Mouse (Mus musculus): ENCODE measurements around the gene Rab31.

Gene Rab31

DNA sequence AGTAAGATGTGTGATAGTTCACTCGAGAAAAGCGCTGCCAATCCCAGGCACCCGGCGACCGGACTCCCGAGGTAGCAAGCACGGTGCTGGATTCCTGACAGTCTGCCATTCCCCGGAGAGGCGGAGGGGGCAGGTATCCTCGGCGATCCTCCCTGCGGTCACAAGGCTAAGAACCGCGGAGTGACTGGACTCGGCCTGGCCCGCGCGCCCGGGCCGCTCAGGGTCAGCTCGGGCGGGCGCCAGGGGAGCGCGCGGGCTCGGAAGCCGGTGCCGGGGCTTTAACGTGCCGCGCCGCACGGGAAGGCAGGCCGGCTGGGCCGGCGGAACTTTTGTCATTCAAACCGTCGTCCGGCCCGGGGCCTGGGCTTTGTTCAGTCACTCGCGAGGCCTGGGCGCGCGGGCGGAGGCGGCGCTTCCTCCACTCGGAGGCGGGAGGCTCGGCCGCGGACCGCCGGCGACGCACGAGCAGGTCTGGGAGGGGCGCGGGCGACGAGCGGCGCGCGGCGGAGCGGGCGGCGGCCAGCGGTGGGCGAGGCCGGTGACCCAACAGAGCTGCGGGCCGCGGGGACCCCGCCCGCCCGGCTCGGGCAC, 10.1 kb upstream of the Rab31 start, which contains the start of gene Ppp4r1:
Ppp4r1 (plus strand) TSS at position 23 of the 591 bp plus-strand sequence.
- peak; percentile 84 for DNase-seq

GRCm38 (mm10) chr17:65780970-65781369, 8.4 kb upstream of the Rab31 start:
- no peak for DNase-seq

GRCm38 (mm10) chr17:65777461-65777860, 4.9 kb upstream of the Rab31 start:
- DNase-seq = no peak

DNA sequence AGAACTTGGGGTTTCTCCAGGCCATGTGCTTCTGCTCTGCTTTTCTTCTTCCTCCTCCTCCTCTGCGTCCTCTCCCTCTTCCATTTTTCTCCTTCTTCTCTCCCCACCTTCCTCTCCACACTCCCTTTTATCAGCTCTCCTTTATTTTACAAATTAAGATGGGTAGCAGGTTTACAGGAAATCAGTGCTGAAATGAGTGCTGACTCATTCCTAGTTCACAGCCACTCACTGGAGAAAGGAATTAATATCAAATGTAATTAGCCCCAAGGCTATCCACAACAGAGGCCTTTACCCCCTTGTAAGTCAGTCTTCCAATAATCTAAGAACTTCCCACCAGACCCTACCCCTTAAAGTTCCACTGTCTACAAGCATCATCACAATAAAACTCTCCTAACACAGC, 3.7 kb upstream of the Rab31 start:
- DNase-seq = no peak

DNA sequence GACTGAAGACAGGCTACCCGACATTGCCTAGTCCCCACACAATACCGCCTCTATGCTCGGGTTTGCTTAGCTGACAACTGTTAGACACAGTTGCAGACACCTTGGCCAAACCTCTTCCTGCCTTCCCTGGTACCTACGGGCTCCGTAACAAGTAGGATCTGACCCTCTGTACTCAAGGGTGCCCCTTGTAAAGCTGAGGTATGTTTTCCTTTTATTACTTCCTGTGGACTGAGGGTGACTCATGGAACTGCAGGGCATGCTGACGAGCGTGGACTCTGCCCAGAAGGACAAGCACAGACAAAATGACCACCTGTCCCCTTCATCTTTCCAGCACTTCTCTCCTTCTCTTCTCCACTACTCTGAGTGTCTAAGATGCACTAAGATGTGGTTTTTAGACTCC, 1.9 kb upstream of the Rab31 start:
- DNase-seq = no peak

GRCm38 (mm10) chr17:65773617-65774016, 1.1 kb upstream of the Rab31 start:
- DNase-seq = no peak

- no peak for DNase-seq
Measured at GRCm38 (mm10) chr17:65770982-65771915, 1.3 kb downstream of the Rab31 start.

DNA sequence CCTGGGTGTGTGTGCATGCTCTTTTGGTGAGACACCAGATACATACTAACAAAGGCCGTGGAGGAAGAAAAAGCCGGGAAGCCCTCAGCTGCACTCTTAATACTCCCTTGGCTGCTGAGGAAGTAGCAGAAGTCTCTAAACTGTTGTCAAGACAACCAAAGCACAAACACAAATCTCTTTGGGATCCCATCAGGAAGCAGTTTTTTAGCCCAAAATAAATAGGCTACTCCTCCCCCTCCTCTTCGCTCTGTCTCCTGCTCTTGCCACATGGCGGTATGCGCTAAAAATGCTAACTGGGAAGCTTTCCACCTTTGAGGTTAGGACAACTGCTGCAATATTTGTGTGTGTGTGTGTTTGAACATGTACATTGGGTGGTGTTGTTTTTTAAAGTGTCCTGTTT, 4.1 kb downstream of the Rab31 start:
- peak; percentile 42 for DNase-seq

DNA sequence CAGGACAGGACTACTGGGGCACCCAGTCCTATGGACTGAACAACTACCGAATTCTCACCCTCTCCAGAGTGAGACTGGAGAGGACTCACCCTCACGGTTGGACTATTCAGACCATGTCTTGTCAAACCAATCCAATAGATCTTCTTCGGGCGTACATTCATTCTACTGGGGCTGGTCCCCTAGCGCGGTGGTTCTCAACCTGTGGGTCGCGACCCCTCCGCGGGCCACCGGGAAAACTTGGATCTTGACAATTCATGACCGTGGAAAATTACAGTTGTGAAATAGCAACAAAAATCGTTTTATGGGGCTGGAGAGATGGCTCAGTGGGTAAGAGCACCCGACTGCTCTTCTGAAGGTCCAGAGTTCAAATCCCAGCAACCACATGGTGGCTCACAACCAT, 9.3 kb downstream of the Rab31 start:
- DNase-seq = no peak

- no peak for DNase-seq
Measured at GRCm38 (mm10) chr17:65757150-65757549, 15.4 kb downstream of the Rab31 start.

DNA sequence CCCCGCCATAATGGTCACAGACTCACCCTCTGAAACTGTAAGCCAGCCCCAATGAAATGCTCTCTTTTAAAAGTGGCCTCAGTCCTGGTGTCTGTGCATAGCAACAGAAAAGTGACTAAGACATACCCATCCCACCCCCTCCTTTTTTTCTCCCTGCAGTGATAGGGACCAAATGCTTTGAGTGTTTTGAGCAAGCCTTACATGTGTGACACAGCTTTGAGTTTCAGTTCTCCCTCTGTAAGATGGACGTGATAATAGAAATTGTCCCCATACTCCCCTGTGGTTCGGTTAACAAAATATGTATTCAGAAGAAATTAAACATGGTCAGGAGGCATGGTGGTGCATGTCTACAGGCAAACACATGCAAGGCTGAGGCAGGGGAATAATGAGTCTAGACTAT, 16.7 kb downstream of the Rab31 start:
- DNase-seq = no peak

DNA sequence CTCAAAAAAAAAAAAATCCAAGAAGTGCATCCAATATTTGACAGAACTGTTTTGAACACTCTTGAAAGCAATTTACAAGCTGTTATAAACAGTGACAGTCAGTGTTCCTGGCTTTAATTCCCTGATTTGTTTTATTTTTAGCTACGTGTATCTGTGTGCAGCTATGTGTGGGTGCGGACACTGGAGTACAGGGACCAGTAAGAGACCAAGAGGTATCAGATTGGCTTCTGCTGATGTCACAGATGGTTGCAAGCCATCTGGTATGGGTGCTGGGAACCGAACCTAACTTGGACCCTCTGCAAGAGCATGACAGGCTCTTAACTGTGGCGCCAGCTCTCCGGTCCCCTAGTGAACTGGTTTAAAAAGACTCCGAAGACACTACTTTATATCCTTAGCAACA, 19.4 kb downstream of the Rab31 start:
- no peak for DNase-seq

- no peak for DNase-seq
Measured at GRCm38 (mm10) chr17:65750301-65750700, 22.3 kb downstream of the Rab31 start.

GRCm38 (mm10) chr17:65749803-65750202, 22.7 kb downstream of the Rab31 start:
- no peak for DNase-seq

- DNase-seq = no peak
Measured at GRCm38 (mm10) chr17:65748997-65749396, 23.6 kb downstream of the Rab31 start.

DNA sequence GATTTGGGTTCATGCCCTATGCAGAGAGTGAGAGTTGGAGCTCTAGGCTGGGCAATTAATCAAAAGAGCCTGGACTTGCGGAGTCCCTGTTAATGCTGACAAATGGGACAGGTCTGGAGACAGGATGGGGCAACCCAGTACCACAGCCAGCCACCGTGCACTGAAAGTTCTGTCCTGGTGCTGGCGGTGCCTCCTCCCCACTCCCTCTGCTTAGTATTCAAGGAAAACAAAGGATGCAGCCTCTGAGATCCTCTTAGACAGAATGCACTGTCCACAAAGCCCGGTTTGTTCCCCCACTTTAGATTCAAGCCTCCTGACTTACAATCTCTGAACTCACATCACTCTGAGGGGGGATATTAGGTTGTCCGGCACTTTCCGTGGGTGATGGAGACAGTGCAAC, 26.2 kb downstream of the Rab31 start:
- DNase-seq = no peak

- no peak for DNase-seq
Measured at GRCm38 (mm10) chr17:65743664-65744330, 28.8 kb downstream of the Rab31 start.

DNA sequence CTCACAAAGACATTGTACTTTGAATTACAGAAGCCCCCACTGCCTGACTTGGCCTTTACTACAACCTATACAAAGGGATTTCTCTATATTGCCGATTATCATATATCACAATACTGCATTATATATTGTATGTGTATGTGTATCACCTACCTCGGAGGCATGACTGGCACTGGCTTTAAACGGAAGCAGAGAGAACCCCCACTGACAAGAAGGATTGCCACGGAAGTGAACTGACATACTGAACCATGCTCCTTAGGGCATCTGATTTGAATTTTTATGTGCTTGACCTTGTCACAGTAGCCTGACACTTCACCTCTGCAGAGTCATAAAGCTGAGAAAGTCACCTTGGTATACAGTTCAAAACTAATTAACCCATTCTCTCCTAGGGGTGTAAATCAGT, 29.6 kb downstream of the Rab31 start:
- DNase-seq = no peak

- DNase-seq = no peak
Measured at GRCm38 (mm10) chr17:65742245-65742905, 30.2 kb downstream of the Rab31 start.

DNA sequence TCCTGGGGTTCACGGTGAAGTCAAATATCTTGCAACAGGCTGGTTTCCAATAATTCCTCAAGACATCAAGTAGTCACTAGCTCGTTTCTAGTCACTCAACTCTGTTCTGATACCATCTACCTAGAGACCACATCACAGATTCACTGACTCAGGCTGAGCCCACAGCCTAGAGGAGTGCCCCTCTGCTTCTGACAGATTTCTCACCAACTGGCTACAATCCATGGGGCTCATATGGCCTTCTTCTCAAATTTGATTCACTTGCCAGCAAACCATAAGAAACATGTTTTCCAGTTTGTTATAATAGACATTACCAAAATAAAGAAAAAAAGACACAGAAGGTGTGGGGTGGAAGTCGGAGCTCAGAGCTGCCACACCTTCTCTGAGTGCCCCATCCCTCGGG, 31.0 kb downstream of the Rab31 start:
- no peak for DNase-seq

- DNase-seq = no peak
Measured at GRCm38 (mm10) chr17:65739874-65740725, 32.5 kb downstream of the Rab31 start.

DNA sequence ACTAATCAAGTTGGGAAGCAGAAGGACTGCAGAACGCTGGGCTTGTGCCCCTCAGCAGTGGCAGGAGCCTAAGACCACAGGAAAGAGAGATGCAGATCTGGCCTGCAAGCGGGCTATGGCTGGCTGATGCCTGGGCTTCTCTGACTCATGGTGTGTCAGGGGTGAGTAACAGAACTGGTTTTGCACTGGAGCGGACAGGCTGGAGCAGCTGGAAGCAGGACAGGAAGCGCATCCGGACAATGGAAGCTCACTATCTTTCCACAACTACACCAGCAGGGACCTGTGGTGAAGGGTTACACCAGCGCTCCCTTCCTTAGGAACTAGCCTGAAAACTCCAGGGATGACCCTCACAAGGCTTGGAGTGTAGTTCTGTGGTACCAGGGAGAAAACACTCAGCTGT, 34.9 kb downstream of the Rab31 start:
- no peak for DNase-seq
